Mouse (Mus musculus): ENCODE results near the gene Sp110. TPM values are rescaled to one million over a fixed set of nuclear protein-coding genes. Genes with fewer than 3 reads are reported as not detected.
"Not testable (repeated sequence)": the region's sequence is repeated elsewhere in the genome, so short reads cannot be mapped to it uniquely, and the experiment has no call there.

Sp110 gene
- polyA plus RNA-seq, 1 experiment from 2014 or later: 14.1 TPM

GRCm38 (mm10) chr1:85604341-85604740 is 5.7 kb upstream of the Sp110 start:
- H3K36me3 ChIP-seq (ENCODE audit: control insufficient read depth, insufficient read depth); ATAC-seq (replicated peaks; ENCODE audit: extremely low read depth, insufficient read depth, low FRiP score): not testable (repeated sequence)
- WGBS: no CpG with 5 or more reads among the region's 1 CpGs

GRCm38 (mm10) chr1:85600794-85601193 is 2.2 kb upstream of the Sp110 start:
- 52% methylated on average over 4 of the region's 4 CpGs for WGBS
- ATAC-seq (replicated peaks; ENCODE audit: extremely low read depth, insufficient read depth, low FRiP score): not testable (repeated sequence)
- H3K4me2 ChIP-seq (ENCODE audit: low read depth, low read length): 0 out of 2 replicates have a peak overlapping the region, but pooled peaks have one; percentile 28

More at GRCm38 (mm10) chr1:85604341-85604740, 5.7 kb upstream of the Sp110 start:
- not testable (repeated sequence) for H3K27ac ChIP-seq (ENCODE audit: low read length); H3K9ac ChIP-seq (ENCODE audit: low read length); H3K9me3 ChIP-seq (replicated peaks; ENCODE audit: control insufficient read depth, low read length); H3K27me3 ChIP-seq (ENCODE audit: control insufficient read depth, insufficient read depth, low read length); H3K4me2 ChIP-seq (ENCODE audit: low read depth, low read length); H3K4me3 ChIP-seq (ENCODE audit: low read length); H3K4me1 ChIP-seq (ENCODE audit: control insufficient read depth, insufficient read depth, low read length)

GRCm38 (mm10) chr1:85600078-85600477 is 1.5 kb upstream of the Sp110 start, which contains the start of gene Sp140:
TSS of gene Sp140 (plus strand) at chr1:85600378.
- not testable (repeated sequence) for H3K27ac ChIP-seq (ENCODE audit: low read length); H3K4me1 ChIP-seq (ENCODE audit: control insufficient read depth, insufficient read depth, low read length); H3K4me3 ChIP-seq (ENCODE audit: low read length); H3K9ac ChIP-seq (ENCODE audit: low read length); H3K9me3 ChIP-seq (replicated peaks; ENCODE audit: control insufficient read depth, low read length); H3K36me3 ChIP-seq (ENCODE audit: control insufficient read depth, insufficient read depth); ATAC-seq (replicated peaks; ENCODE audit: extremely low read depth, insufficient read depth, low FRiP score); H3K27me3 ChIP-seq (ENCODE audit: control insufficient read depth, insufficient read depth, low read length)
- 0 out of 2 replicates have a peak within 1 kb of the TSS, but pooled peaks have one; percentile 28 for H3K4me2 ChIP-seq (ENCODE audit: low read depth, low read length)
- no CpG with 5 or more reads among the region's 5 CpGs for WGBS

More at GRCm38 (mm10) chr1:85600794-85601193, 2.2 kb upstream of the Sp110 start:
- not testable (repeated sequence) for H3K9ac ChIP-seq (ENCODE audit: low read length); H3K36me3 ChIP-seq (ENCODE audit: control insufficient read depth, insufficient read depth); H3K27ac ChIP-seq (ENCODE audit: low read length); H3K4me1 ChIP-seq (ENCODE audit: control insufficient read depth, insufficient read depth, low read length); H3K9me3 ChIP-seq (replicated peaks; ENCODE audit: control insufficient read depth, low read length); H3K27me3 ChIP-seq (ENCODE audit: control insufficient read depth, insufficient read depth, low read length); H3K4me3 ChIP-seq (ENCODE audit: low read length)

GRCm38 (mm10) chr1:85592526-85592925 is 6.1 kb downstream of the Sp110 start:
- H3K4me3 ChIP-seq (ENCODE audit: low read length); H3K4me2 ChIP-seq (ENCODE audit: low read depth, low read length); H3K9ac ChIP-seq (ENCODE audit: low read length); H3K36me3 ChIP-seq (ENCODE audit: control insufficient read depth, insufficient read depth); ATAC-seq (replicated peaks; ENCODE audit: extremely low read depth, insufficient read depth, low FRiP score); H3K4me1 ChIP-seq (ENCODE audit: control insufficient read depth, insufficient read depth, low read length); H3K27ac ChIP-seq (ENCODE audit: low read length); H3K9me3 ChIP-seq (replicated peaks; ENCODE audit: control insufficient read depth, low read length); H3K27me3 ChIP-seq (ENCODE audit: control insufficient read depth, insufficient read depth, low read length): not testable (repeated sequence)
- 84% methylated on average over 8 of the region's 8 CpGs for WGBS

GRCm38 (mm10) chr1:85588697-85589096 is 9.9 kb downstream of the Sp110 start:
- H3K4me1 ChIP-seq (ENCODE audit: control insufficient read depth, insufficient read depth, low read length); H3K9me3 ChIP-seq (replicated peaks; ENCODE audit: control insufficient read depth, low read length); H3K27ac ChIP-seq (ENCODE audit: low read length); H3K27me3 ChIP-seq (ENCODE audit: control insufficient read depth, insufficient read depth, low read length); H3K4me2 ChIP-seq (ENCODE audit: low read depth, low read length); H3K36me3 ChIP-seq (ENCODE audit: control insufficient read depth, insufficient read depth); ATAC-seq (replicated peaks; ENCODE audit: extremely low read depth, insufficient read depth, low FRiP score); H3K9ac ChIP-seq (ENCODE audit: low read length); H3K4me3 ChIP-seq (ENCODE audit: low read length): not testable (repeated sequence)
- 73% methylated on average over 1 of the region's 2 CpGs for WGBS

GRCm38 (mm10) chr1:85581518-85581917 is 17.1 kb downstream of the Sp110 start:
- H3K27me3 ChIP-seq (ENCODE audit: control insufficient read depth, insufficient read depth, low read length); ATAC-seq (replicated peaks; ENCODE audit: extremely low read depth, insufficient read depth, low FRiP score); H3K4me3 ChIP-seq (ENCODE audit: low read length); H3K36me3 ChIP-seq (ENCODE audit: control insufficient read depth, insufficient read depth); H3K9me3 ChIP-seq (replicated peaks; ENCODE audit: control insufficient read depth, low read length); H3K4me2 ChIP-seq (ENCODE audit: low read depth, low read length); H3K27ac ChIP-seq (ENCODE audit: low read length); H3K9ac ChIP-seq (ENCODE audit: low read length); H3K4me1 ChIP-seq (ENCODE audit: control insufficient read depth, insufficient read depth, low read length): not testable (repeated sequence)
- WGBS: 32% methylated on average over 5 of the region's 5 CpGs

GRCm38 (mm10) chr1:85580578-85580977 is 18.0 kb downstream of the Sp110 start:
- not testable (repeated sequence) for H3K27me3 ChIP-seq (ENCODE audit: control insufficient read depth, insufficient read depth, low read length); H3K4me2 ChIP-seq (ENCODE audit: low read depth, low read length); H3K27ac ChIP-seq (ENCODE audit: low read length); H3K9me3 ChIP-seq (replicated peaks; ENCODE audit: control insufficient read depth, low read length); H3K4me3 ChIP-seq (ENCODE audit: low read length); H3K36me3 ChIP-seq (ENCODE audit: control insufficient read depth, insufficient read depth); H3K4me1 ChIP-seq (ENCODE audit: control insufficient read depth, insufficient read depth, low read length); ATAC-seq (replicated peaks; ENCODE audit: extremely low read depth, insufficient read depth, low FRiP score); H3K9ac ChIP-seq (ENCODE audit: low read length)
- WGBS: 74% methylated on average over 3 of the region's 3 CpGs

- ATAC-seq (replicated peaks; ENCODE audit: extremely low read depth, insufficient read depth, low FRiP score); H3K27me3 ChIP-seq (ENCODE audit: control insufficient read depth, insufficient read depth, low read length); H3K4me3 ChIP-seq (ENCODE audit: low read length); H3K4me1 ChIP-seq (ENCODE audit: control insufficient read depth, insufficient read depth, low read length); H3K36me3 ChIP-seq (ENCODE audit: control insufficient read depth, insufficient read depth); H3K9ac ChIP-seq (ENCODE audit: low read length); H3K27ac ChIP-seq (ENCODE audit: low read length); H3K9me3 ChIP-seq (replicated peaks; ENCODE audit: control insufficient read depth, low read length); H3K4me2 ChIP-seq (ENCODE audit: low read depth, low read length): not testable (repeated sequence)
- 82% methylated on average over 2 of the region's 4 CpGs for WGBS
These were observed 18.5 kb downstream of the Sp110 start for GRCm38 (mm10) chr1:85580148-85580534.

GRCm38 (mm10) chr1:85579199-85580147 is 19.1 kb downstream of the Sp110 start:
- H3K4me1 ChIP-seq (ENCODE audit: control insufficient read depth, insufficient read depth, low read length); H3K4me3 ChIP-seq (ENCODE audit: low read length); H3K36me3 ChIP-seq (ENCODE audit: control insufficient read depth, insufficient read depth); H3K27me3 ChIP-seq (ENCODE audit: control insufficient read depth, insufficient read depth, low read length); H3K9ac ChIP-seq (ENCODE audit: low read length); H3K9me3 ChIP-seq (replicated peaks; ENCODE audit: control insufficient read depth, low read length); ATAC-seq (replicated peaks; ENCODE audit: extremely low read depth, insufficient read depth, low FRiP score); H3K27ac ChIP-seq (ENCODE audit: low read length); H3K4me2 ChIP-seq (ENCODE audit: low read depth, low read length): not testable (repeated sequence)
- WGBS: 62% methylated on average over 6 of the region's 7 CpGs

All from heart, embryonic 16.5 days (tissue).